Mouse (Mus musculus): Measurements from ENCODE around the gene Adcy6. TPM values are rescaled to one million over a fixed set of nuclear protein-coding genes. Genes with fewer than 3 reads are reported as not detected.
A peak's percentile ranks its signal among the peaks of the same experiment; 100 is the strongest.

Gene Adcy6
- polyA plus RNA-seq, 1 experiment from 2014 or later = 21.8 TPM

DNA sequence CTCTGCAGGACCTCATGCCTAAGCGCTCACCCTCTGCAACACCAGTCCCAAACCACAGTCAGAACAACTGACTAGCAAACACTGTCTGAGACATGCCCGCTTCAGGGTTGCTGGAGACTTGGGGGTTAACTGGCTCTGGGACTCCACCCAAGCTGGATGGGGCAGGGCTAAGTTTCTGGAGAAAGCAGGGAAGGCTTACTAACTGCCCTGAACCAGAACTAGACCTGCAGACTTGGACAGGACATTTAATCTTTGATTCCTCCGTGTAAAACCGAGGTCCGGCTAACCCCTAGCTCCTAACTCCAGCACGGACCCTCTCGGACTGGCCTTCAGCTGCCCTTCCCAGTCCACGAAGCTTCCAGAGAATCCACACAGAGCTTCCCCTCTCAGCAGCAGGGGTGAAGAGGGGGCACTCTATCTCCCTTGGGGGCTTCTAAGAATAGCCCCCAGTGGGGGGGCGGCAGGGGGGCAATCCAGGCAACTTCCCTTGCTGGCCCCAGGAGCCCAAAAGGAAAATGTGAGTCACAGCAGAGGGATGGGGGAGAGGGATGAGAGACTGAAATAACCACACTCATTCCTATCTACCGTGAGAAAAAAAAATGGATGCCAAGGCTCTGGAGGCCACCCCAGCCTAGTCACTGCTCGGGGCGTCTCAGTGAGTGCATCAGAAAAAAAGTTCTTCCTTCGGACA is 7.5 kb downstream of the Adcy6 start:
- peak overlapping the region; percentile 14 for H3K4me3 ChIP-seq (ENCODE audit: low read depth, low read length)
- H3K4me1 ChIP-seq (ENCODE audit: insufficient read depth) = peaks cover 7% of the 10 kb centered on the region
- peaks cover 74% of the 10 kb centered on the region for H3K36me3 ChIP-seq (ENCODE audit: insufficient read depth)
- DNase-seq = peak; percentile 9
- H3K27ac ChIP-seq (ENCODE audit: low read depth) = peak overlapping the region; percentile 73; the same call in 1 of the 2 replicates
- H3K9me3 ChIP-seq (ENCODE audit: low read depth, low read length) = no peaks in the 10 kb centered on the region
- peak overlapping the region; percentile 48 for H3K4me2 ChIP-seq
- WGBS = 43% methylated on average over 13 of the region's 13 CpGs
- no peak for TF ChIP-seq CTCF (IDR thresholded peaks at IDR 0.05; ENCODE audit: low read depth)
- peak overlapping the region; percentile 50; the same call in 1 of the 2 replicates for H3K9ac ChIP-seq
- ATAC-seq (ENCODE audit: insufficient read depth) = peak; percentile 17; the same call in 1 of the 2 replicates
- H3K27me3 ChIP-seq (ENCODE audit: insufficient read depth, low read length) = no peaks in the 10 kb centered on the region

DNA sequence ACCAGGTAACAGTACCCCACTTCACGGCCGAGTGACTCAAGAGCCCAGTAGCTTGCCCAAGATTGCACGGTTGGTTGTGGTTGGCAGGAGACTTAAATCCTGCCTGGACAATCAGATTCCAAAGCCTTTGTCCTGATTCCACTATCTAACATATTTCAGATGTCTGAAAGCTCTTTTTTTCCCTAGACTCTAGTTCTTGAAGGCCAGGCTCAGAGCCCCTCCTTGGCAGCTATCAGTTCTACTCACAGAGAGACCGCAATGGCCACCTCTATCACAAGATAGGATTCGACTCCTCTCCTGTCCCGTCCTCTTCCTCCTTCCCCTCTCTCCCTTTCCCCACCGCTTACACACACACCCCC is 8.1 kb downstream of the Adcy6 start:
- TF ChIP-seq CTCF (IDR thresholded peaks at IDR 0.05; ENCODE audit: low read depth) = no peak
- Histone ChIP-seq H3K27ac (ENCODE audit: low read depth) (peak overlapping the region; percentile 3; the same call in 1 of the 2 replicates), H3K9me3 (ENCODE audit: low read depth, low read length) (no peaks in the 10 kb centered on the region), H3K27me3 (ENCODE audit: insufficient read depth, low read length) (no peaks in the 10 kb centered on the region), H3K4me3 (ENCODE audit: low read depth, low read length) (peak overlapping the region; percentile 14; the same call in 1 of the 2 replicates), H3K4me1 (ENCODE audit: insufficient read depth) (peaks cover 2% of the 10 kb centered on the region; the same call in 1 of the 2 replicates), H3K4me2 (peak overlapping the region; percentile 48), H3K36me3 (ENCODE audit: insufficient read depth) (peaks cover 79% of the 10 kb centered on the region), H3K9ac (peak overlapping the region; percentile 21; the same call in 1 of the 2 replicates)
- no peak for ATAC-seq (ENCODE audit: insufficient read depth)
- DNase-seq = no peak
- WGBS = 70% methylated on average over 7 of the region's 7 CpGs

DNA sequence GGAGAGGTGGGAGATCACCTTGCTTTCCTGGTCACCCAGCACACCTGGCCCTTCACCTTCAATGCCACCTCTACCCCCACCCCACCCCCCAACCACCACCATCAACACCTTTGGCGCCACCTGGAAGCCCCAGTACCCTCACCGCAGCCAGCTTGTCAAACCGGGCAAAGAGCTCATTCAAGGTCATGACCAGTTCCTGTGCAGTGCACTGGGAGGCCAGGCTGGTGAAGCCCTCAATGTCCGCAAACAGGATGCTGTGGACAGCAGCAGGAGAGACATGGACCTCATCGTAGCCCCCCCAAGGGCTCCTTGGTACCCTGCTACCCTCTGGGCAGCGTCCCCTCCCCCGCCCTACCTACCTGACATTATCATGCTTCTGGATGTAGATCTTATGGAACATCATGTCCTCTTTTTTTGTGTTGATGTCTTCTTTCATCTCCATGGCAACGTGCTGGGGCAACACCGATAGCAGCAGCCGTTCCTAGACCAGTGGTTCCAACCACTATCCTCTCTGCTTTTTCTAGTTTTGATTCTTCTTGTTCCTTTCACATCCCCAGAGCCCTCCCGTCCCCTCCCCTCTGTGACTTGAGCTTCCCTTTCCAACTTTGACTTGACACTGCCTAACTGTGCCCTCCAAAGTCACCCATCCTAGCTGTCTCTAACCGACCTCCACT is 9.7 kb downstream of the Adcy6 start:
- ATAC-seq (ENCODE audit: insufficient read depth) (no peak), DNase-seq (no peak)
- H3K9ac ChIP-seq = no peak overlapping the region
- H3K27me3 ChIP-seq (ENCODE audit: insufficient read depth, low read length) = no peaks in the 10 kb centered on the region
- no peak overlapping the region for H3K4me2 ChIP-seq
- no peak overlapping the region for H3K4me3 ChIP-seq (ENCODE audit: low read depth, low read length)
- TF ChIP-seq CTCF (IDR thresholded peaks at IDR 0.05; ENCODE audit: low read depth) = no peak
- H3K36me3 ChIP-seq (ENCODE audit: insufficient read depth) = peaks cover 95% of the 10 kb centered on the region
- no peaks in the 10 kb centered on the region for H3K9me3 ChIP-seq (ENCODE audit: low read depth, low read length)
- no peaks in the 10 kb centered on the region for H3K4me1 ChIP-seq (ENCODE audit: insufficient read depth)
- H3K27ac ChIP-seq (ENCODE audit: low read depth) = no peak overlapping the region
- WGBS = 89% methylated on average over 12 of the region's 12 CpGs

DNA sequence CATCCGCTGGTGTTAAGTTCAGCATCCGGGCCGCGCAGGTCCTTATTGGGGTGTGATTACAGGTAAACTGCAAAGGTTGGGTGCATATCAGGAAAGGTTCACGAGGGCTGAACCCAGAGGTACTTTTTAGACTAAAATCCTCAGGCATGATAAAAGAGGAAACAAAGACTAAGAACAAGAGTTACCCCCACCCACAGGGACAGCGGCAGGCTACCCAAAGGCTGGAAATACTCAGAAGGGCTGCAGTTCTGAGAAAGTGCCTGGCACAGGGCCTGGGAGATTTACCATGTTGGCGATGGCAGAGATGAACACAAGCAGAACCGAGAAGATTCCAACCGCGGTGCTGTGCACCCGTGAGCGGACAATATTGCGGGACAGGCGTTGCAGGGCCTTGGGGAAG is 13.3 kb downstream of the Adcy6 start:
- no peak overlapping the region for H3K27ac ChIP-seq (ENCODE audit: low read depth)
- no peak for DNase-seq
- H3K4me3 ChIP-seq (ENCODE audit: low read depth, low read length) = no peak overlapping the region

DNA sequence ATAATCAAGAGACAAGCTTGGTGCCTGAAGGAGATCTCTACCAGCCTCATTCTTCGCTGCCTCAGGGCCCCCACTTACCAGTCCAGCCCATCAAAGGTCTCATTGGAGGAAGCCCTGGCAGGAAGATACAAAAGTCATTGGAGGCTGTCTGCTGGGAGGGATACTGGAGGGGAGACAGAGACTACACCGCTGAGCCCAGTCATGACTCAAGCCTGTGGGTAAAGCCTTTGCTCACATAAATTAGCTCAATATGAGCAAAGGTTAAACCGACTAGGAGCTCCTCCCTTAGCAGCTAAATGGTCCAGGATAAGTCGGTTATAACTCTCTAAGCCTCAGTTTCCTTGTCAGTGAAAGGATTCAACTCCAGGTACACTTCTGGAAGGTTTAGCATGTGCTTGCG is 14.8 kb downstream of the Adcy6 start:
- Histone ChIP-seq H3K4me2 (no peak overlapping the region), H3K4me3 (ENCODE audit: low read depth, low read length) (no peak overlapping the region), H3K4me1 (ENCODE audit: insufficient read depth) (no peaks in the 10 kb centered on the region), H3K27ac (ENCODE audit: low read depth) (no peak overlapping the region), H3K9ac (no peak overlapping the region), H3K9me3 (ENCODE audit: low read depth, low read length) (no peaks in the 10 kb centered on the region), H3K27me3 (ENCODE audit: insufficient read depth, low read length) (no peaks in the 10 kb centered on the region), H3K36me3 (ENCODE audit: insufficient read depth) (peaks cover 98% of the 10 kb centered on the region)
- no peak for TF ChIP-seq CTCF (IDR thresholded peaks at IDR 0.05; ENCODE audit: low read depth)
- 88% methylated on average over 5 of the region's 5 CpGs for WGBS
- DNase-seq (no peak), ATAC-seq (ENCODE audit: insufficient read depth) (no peak)

More for the DNA sequence above, 13.3 kb downstream of the Adcy6 start:
- ATAC-seq (ENCODE audit: insufficient read depth) = no peak
- TF ChIP-seq CTCF (IDR thresholded peaks at IDR 0.05; ENCODE audit: low read depth) = no peak
- H3K27me3 ChIP-seq (ENCODE audit: insufficient read depth, low read length) = no peaks in the 10 kb centered on the region
- 89% methylated on average over 14 of the region's 14 CpGs for WGBS
- H3K36me3 ChIP-seq (ENCODE audit: insufficient read depth) = peaks cover 98% of the 10 kb centered on the region
- no peak overlapping the region for H3K4me2 ChIP-seq
- H3K9me3 ChIP-seq (ENCODE audit: low read depth, low read length) = no peaks in the 10 kb centered on the region
- H3K9ac ChIP-seq = no peak overlapping the region
- H3K4me1 ChIP-seq (ENCODE audit: insufficient read depth) = no peaks in the 10 kb centered on the region

DNA sequence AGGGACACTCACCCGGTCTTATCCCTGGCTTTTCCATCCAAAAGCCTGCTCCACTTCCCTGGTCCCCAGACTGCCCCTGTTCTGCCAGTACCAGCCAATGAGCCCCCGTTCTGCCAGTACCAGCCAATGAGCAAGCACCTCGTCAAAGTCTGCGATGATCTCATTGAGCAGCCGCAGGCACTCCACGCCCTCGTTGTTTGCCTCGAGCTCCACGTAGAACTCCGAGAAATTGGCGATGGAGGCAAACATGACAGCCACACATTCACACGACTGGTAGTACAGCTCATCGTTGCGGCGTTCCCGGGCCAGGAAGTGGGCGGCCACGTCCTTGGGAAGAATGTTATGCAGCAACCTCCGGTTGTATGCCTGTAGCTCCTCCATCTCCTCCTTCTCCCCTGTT is 15.7 kb downstream of the Adcy6 start:
- Histone ChIP-seq H3K27me3 (ENCODE audit: insufficient read depth, low read length) (no peaks in the 10 kb centered on the region), H3K4me3 (ENCODE audit: low read depth, low read length) (no peak overlapping the region), H3K9me3 (ENCODE audit: low read depth, low read length) (no peaks in the 10 kb centered on the region), H3K36me3 (ENCODE audit: insufficient read depth) (peaks cover 98% of the 10 kb centered on the region), H3K4me1 (ENCODE audit: insufficient read depth) (no peaks in the 10 kb centered on the region), H3K4me2 (no peak overlapping the region), H3K27ac (ENCODE audit: low read depth) (no peak overlapping the region), H3K9ac (no peak overlapping the region)
- 77% methylated on average over 19 of the region's 19 CpGs for WGBS
- ATAC-seq (ENCODE audit: insufficient read depth) (no peak), DNase-seq (no peak)
- TF ChIP-seq CTCF (IDR thresholded peaks at IDR 0.05; ENCODE audit: low read depth) = no peak

DNA sequence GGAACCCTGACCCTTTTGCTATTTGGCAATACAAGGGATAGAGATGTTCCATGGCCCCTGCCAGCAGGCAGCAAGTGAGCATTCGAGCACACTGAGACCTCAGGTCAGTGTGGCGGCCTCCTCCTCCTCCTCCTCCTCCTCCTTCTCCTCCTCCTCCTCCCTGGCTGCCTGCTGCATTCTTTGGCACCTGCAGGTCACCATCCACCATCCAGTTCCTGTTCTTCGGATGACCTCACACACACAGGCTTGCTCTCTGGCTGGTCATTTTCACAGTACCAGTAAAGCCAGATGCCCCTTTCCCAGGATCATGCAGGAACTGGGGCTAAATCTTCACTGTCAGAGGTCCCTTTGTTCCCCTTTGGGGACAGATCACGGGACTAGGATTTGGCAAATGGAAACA is 18.5 kb downstream of the Adcy6 start:
- H3K36me3 ChIP-seq (ENCODE audit: insufficient read depth) = peaks cover 76% of the 10 kb centered on the region
- ATAC-seq (ENCODE audit: insufficient read depth) = no peak
- no peak for TF ChIP-seq CTCF (IDR thresholded peaks at IDR 0.05; ENCODE audit: low read depth)

More for the DNA sequence above, 18.5 kb downstream of the Adcy6 start:
- Histone ChIP-seq H3K4me2 (no peak overlapping the region), H3K4me3 (ENCODE audit: low read depth, low read length) (no peak overlapping the region), H3K27ac (ENCODE audit: low read depth) (no peak overlapping the region), H3K9ac (no peak overlapping the region), H3K9me3 (ENCODE audit: low read depth, low read length) (no peaks in the 10 kb centered on the region), H3K4me1 (ENCODE audit: insufficient read depth) (no peaks in the 10 kb centered on the region), H3K27me3 (ENCODE audit: insufficient read depth, low read length) (no peaks in the 10 kb centered on the region)
- WGBS = 72% methylated on average over 4 of the region's 4 CpGs
- DNase-seq = no peak

All from lung, embryonic 14.5 days (tissue).